In the genomic region with DNA sequence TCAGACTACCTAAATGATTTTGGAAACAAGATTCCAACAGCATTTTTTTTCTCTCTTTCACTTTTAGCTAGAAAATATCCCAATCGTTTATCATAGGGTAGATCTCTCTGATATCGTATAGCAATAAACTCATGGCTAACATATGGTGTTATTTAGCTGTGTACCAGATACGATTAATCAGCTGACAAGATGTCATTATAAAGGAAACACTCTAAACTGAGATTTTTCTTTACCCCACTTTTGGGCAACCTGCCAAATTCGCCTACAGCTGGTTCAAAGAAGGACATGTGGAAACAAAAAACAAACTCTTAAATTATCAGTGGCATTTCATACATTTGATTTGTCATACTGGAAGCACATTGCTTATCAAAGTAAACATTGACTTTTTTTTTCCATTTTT, we compare ENCODE assay signal across 23 mouse cellular contexts.
DNase-seq lines count a peak whose midpoint lies in the region; ATAC-seq and TF ChIP-seq lines count a peak whose summit lies in the region.
"Had no signal": no experiment of that assay in that cellular context is flagged by ENCODE, and none has a peak within 500 bp of the region (broad histone marks: within the 10 kb centered on the region; RNA-seq: fewer than 3 reads in every experiment).

No protein-coding gene starts in this region.

- H3K4me2 ChIP-seq in kidney, postnatal 0 days (ENCODE audit: low read length), result no peak overlapping the region
- H3K4me2 ChIP-seq: embryonic facial prominence, embryonic 13.5 days; liver, embryonic 11.5 days; midbrain, embryonic 15.5 days had no signal

- no peak overlapping the region for H3K27ac ChIP-seq in kidney, postnatal 0 days
- no peak overlapping the region for H3K27ac ChIP-seq in kidney, adult 2 months (ENCODE audit: insufficient read depth, low read depth, low read length)
- H3K27ac ChIP-seq: embryonic facial prominence, embryonic 13.5 days; heart, embryonic 10.5 days; hindbrain, embryonic 10.5 days; midbrain, embryonic 15.5 days had no signal

- H3K27me3 ChIP-seq in kidney, postnatal 0 days (ENCODE audit: insufficient read depth, low read length), result no peaks in the 10 kb centered on the region
- no peaks in the 10 kb centered on the region for H3K27me3 ChIP-seq in kidney, adult 2 months (replicated peaks; ENCODE audit: control insufficient read depth, insufficient read depth, low read length)
- H3K27me3 ChIP-seq: embryonic facial prominence, embryonic 13.5 days; midbrain, embryonic 15.5 days had no signal

- H3K9ac ChIP-seq in kidney, postnatal 0 days (ENCODE audit: low read depth, low read length), result no peak overlapping the region
- H3K9ac ChIP-seq: embryonic facial prominence, embryonic 13.5 days; midbrain, embryonic 15.5 days had no signal

- WGBS in kidney, postnatal 0 days, result 55% methylated on average over 4 of the region's 4 CpGs
- WGBS in kidney, adult 2 months, result 58% methylated on average over 4 of the region's 4 CpGs

- no peaks in the 10 kb centered on the region for H3K4me1 ChIP-seq in kidney, postnatal 0 days (replicated peaks; ENCODE audit: insufficient read depth, low read length)
- no peaks in the 10 kb centered on the region for H3K4me1 ChIP-seq in kidney, adult 2 months (ENCODE audit: control insufficient read depth, insufficient read depth, low read length)
- H3K4me1 ChIP-seq: embryonic facial prominence, embryonic 13.5 days; heart, embryonic 10.5 days; hindbrain, embryonic 10.5 days; midbrain, embryonic 15.5 days had no signal

- H3K4me3 ChIP-seq in kidney, postnatal 0 days (replicated peaks; ENCODE audit: low read depth, low read length), result no peak overlapping the region
- no peak overlapping the region for H3K4me3 ChIP-seq in kidney, adult 2 months (ENCODE audit: insufficient read depth, low read depth, low read length)
- H3K4me3 ChIP-seq: embryonic facial prominence, embryonic 13.5 days; heart, embryonic 10.5 days; hindbrain, embryonic 10.5 days; midbrain, embryonic 15.5 days had no signal

- no peaks in the 10 kb centered on the region for H3K9me3 ChIP-seq in kidney, postnatal 0 days (replicated peaks; ENCODE audit: low read length)
- H3K9me3 ChIP-seq: embryonic facial prominence, embryonic 13.5 days; heart, embryonic 10.5 days; hindbrain, embryonic 10.5 days; midbrain, embryonic 15.5 days had no signal

- ATAC-seq in kidney, postnatal 0 days (replicated peaks; ENCODE audit: low FRiP score, low read depth), result no peak
- ATAC-seq: CD4-positive, CD25-positive, alpha-beta regulatory T cell, adult 4 months; midbrain, embryonic 15.5 days had no signal

- TF ChIP-seq POLR2A in kidney, adult 2 months (IDR thresholded peaks at IDR 0.05; ENCODE audit: low read depth, low read length), result no peak

- no peaks in the 10 kb centered on the region for H3K36me3 ChIP-seq in kidney, postnatal 0 days (ENCODE audit: insufficient read depth, low read length)
- no peaks in the 10 kb centered on the region for H3K36me3 ChIP-seq in kidney, adult 2 months (ENCODE audit: control insufficient read depth, insufficient read depth, low read length)
- H3K36me3 ChIP-seq: embryonic facial prominence, embryonic 13.5 days; heart, embryonic 10.5 days; hindbrain, embryonic 10.5 days; midbrain, embryonic 15.5 days had no signal

- TF ChIP-seq CTCF in kidney, postnatal 0 days (IDR thresholded peaks at IDR 0.05; ENCODE audit: low read depth), result no peak
- TF ChIP-seq CTCF in kidney, adult 2 months (conservative IDR thresholded peaks at IDR 0.05; ENCODE audit: insufficient read depth, insufficient read length, low read depth, low read length), result no peak

- peak; percentile 3 for DNase-seq in embryo, embryonic 11.5 days (ENCODE audit: low read depth, low spot score)
- DNase-seq in embryo, embryonic 10.5 days (ENCODE audit: low spot score), result no peak
- peak; percentile 29 for DNase-seq in kidney, postnatal 0 days (ENCODE audit: low spot score)
- no peak for DNase-seq in kidney, adult 2 months
- peak; percentile 4 for DNase-seq in right cerebral cortex, adult 18-20 months
- no peak for DNase-seq in right cerebral cortex, postnatal 25 days
- DNase-seq in layer of hippocampus, adult 9-11 months, result no peak
- no peak for DNase-seq in layer of hippocampus, postnatal 36 days
- DNase-seq: adrenal gland, postnatal 25 days; cerebellum, adult 18-20 months; cerebellum, postnatal 25 days; kidney, adult 8-10 months; kidney, postnatal 36 days; lung, adult 18-20 months; spleen, adult 18-20 months; thymus, adult 18-20 months; thymus, postnatal 4 days had no signal

Comparison
In these comparisons a context has a peak if more than half of its experiments do, and no peak if none do; other contexts are left out.
1. DNase-seq: peak in embryo, embryonic 11.5 days (single experiment), kidney, postnatal 0 days (single experiment) and right cerebral cortex, adult 18-20 months (single experiment); none in embryo, embryonic 10.5 days (single experiment), kidney, adult 2 months (single experiment), right cerebral cortex, postnatal 25 days (single experiment), layer of hippocampus, adult 9-11 months (single experiment) and layer of hippocampus, postnatal 36 days (0 of 2).